Mouse (Mus musculus) WW6 (cell line): Measurements from ENCODE around the gene Prrg4.
"Not testable (repeated sequence)": the region's sequence is repeated elsewhere in the genome, so short reads cannot be mapped to it uniquely, and the experiment has no call there.

Experiments used
- DNase-seq: peaks from one replicate; pipeline ENCODE4 v3.0.0-alpha.2; 2013; ENCODE audit warnings: low read depth, low spot score

Gene Prrg4

GRCm38 (mm10) chr2:104849276-104849990, at the start of gene Prrg4:
Prrg4 (minus strand) TSS chr2:104849876.
- DNase-seq: peak; percentile 60

GRCm38 (mm10) chr2:104887882-104888566, 38.3 kb upstream of the Prrg4 start:
- no peak for DNase-seq

- DNase-seq: not testable (repeated sequence)
Observed at GRCm38 (mm10) chr2:104887331-104887730, 37.7 kb upstream of the Prrg4 start.

GRCm38 (mm10) chr2:104886109-104886508, 36.4 kb upstream of the Prrg4 start:
- no peak for DNase-seq

GRCm38 (mm10) chr2:104878794-104879193, 29.1 kb upstream of the Prrg4 start:
- no peak for DNase-seq

- DNase-seq: no peak
Observed at GRCm38 (mm10) chr2:104869101-104869500, 19.4 kb upstream of the Prrg4 start.

DNA sequence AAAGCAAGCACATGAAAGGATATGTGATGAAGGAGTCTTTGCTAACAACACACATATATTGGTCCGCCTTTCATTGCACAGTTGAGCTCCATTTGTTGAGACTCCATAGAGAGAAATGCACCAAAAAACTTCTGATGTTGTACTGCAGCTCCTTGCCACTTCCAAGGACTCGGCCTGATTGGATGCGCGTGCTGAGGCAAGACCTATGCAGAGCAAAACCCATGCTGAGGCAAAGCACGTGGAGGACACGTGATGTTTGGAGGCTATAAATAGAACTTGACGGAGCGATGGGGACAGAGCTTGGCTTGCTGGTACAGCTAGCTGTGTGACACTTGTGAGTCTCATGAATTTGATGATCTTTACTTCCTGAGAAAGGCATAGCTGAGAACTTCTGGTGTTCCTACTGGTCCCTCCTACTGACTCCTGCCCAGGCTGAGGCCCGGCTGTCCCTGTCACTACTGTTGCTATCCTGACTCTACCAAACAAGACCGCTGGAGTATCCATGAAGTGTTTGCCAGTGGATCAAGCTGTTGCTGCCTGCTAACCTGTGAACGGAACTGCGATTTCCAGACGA, 17.7 kb upstream of the Prrg4 start, which contains the start of gene Ccdc73:
Gene Ccdc73, plus strand, starts transcription at position 524 of the 574 bp plus-strand sequence.
- DNase-seq: no peak

DNA sequence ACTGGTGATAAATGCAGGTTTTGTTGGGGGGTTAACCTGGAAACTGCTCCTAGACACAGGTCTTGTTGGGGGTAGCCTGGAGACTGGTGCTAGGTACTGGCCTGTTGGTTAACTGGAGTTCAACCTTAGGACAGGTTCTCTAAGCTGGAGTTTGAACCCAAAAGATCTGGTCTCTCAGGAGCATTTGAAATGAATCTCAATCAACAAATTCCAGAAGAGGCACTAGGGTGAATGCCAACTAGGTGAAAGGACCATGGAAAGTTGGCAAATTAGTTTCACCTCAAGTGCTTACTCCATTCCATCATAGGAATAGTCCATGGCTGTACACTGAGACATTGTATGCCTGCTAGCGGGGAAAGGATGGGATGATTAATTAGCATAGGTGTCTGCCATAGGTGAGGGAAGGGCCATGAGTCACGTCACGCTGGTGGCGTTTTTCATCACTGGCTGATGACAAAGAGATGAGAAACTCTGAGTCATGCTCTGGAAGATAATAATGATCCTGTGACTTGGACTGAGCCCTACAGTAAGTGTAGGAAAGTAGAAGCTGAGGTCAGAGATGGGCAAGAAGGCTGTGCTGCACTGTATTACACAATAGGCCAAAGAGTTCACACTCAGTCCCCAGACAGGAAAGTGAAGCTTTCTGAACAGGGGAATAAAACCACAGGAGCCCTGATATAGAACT, 14.6 kb upstream of the Prrg4 start:
- DNase-seq: no peak

GRCm38 (mm10) chr2:104860426-104860825, 10.8 kb upstream of the Prrg4 start:
- DNase-seq: no peak

DNA sequence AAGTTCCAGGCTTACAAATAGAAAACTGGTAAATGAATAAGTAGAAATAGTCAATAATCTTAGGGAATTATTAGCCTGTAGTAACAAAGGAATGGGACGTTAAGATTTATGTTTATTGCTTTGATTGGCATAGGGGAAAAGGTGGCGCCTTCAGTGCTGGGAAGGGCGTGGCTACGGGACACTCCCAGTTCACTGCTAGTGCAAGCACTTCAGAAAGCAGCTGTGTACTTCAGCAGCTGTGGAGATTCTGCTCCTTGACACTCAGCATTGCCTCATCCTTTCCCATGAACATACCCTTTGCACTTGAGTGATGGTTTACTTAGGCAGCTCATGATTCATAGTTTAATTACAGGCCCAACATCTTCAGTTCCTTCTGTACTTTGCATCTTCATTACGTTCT, 9.4 kb upstream of the Prrg4 start:
- no peak for DNase-seq

GRCm38 (mm10) chr2:104858083-104858482, 8.4 kb upstream of the Prrg4 start:
- DNase-seq: not testable (repeated sequence)

DNA sequence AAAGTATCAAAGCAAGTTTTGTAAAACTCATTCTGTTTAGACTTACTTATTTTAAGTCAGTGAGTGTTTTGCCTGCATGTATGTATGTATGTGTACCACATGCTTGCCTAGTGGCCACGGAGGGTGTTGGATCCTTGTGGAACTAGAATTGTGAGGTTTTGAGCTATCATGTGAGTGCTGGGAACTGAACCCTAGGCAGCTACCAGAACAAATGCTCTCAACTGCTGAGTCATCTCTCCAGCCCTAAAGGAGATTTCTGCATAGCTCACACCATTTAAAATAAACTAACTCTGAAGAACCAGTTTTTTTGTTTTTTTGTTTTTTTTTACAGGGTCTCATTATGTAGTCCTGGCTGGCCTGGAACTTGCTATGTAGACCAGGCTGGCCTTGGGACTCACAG, 6.5 kb upstream of the Prrg4 start:
- DNase-seq: no peak

DNA sequence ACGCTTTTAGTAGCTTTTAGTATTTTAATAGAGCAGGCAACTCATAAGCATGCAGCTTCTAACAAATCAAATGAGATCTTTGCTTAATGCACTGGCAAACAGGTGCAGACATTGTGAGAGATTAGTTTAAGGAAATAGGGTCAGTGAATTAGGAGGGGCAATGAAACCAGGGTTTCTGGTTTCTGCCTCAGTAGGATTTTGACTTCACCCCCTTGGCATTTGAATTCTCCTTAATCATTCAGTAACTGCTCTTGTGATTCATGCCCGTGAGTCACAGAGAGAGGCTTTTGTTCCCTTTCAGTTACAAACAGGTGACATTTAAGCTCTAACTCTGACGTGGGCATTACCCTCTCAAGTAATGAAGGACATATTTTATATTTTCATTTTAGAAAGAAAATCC, 6.1 kb upstream of the Prrg4 start:
- DNase-seq: no peak

DNA sequence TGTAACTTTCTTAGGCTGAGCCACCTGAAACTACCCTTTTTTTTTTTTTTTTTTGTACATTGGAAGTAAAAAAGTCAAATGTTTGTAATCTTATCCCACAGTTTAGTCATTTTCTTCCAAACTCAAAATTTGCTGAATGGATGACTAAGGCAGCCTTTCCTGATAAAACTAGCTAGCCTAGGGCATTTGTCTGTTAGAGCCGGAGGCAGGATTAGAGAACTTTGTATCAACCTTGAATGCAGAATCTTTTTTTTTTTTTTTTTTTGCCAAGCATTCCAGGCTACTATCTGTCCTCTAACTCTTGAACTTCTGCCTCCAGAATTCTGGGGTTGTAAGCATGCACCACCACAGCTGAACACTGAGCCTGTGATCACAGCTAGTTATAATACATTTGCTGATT, 5.2 kb upstream of the Prrg4 start:
- DNase-seq: no peak

- DNase-seq: no peak
Observed at GRCm38 (mm10) chr2:104852546-104852945, 2.9 kb upstream of the Prrg4 start.

DNA sequence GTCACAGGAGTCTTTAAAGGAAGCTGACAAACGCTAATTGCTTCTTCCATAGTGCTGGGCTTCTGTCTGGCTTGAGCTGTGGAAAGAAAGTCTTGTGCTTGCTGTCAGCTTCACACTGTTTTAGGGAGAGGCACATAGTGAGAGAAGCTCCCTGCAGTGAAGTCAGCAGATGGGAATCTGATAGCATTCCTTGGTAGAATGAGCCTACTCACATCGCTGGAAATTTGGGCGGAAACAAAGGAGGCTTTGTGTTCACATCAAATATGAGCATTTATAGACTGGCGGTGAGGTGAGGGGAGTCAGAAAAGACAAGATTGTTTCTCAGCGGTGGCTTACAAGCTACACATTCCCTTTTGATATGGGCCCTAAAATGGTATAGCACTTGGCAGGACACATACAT, 2.0 kb upstream of the Prrg4 start:
- DNase-seq: no peak

GRCm38 (mm10) chr2:104849991-104850359, 299 bp upstream of the Prrg4 start:
- DNase-seq: no peak

DNA sequence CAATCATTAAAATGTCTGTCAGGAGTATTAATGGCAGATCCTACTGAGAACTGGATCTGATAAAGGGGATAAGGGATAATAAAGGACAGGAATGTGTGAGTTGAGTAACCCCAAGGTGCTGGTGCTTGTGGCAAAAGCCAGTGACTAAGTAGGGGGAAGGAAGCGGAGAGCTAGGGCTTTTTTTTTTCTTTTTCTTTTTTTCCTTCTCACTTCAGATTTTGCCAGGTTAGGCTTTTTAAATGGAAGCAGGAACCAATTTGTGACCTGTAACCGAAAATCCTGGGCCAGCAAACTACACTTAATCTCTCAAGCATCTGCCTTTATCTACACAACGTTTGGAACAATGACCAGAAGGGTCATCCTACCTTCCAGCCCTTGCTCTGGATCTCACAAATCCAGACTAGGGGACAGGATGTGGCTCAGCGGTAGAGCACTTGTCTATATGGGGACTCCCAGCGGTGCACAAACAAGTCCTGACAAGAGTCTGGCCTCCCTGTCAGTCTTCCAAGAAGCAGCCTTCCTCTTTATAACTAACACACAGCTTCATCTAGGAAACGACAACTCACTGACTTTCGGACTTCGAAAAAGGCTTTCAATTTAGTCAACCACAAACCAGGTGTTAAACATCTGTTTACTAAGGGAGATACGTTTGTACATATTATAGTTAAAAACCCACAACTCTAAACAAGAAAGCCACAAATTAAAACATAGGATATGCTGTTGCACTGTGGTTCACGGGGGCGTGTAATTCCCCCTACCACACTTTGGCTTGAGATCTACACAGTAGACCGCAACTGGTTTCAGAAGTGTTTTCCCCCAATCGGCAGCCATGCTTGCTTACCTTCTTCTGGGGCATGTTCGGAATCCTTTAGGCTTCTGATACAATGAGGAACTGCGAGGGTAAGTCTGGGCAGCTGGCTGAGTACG, 1.2 kb downstream of the Prrg4 start:
- no peak for DNase-seq

DNA sequence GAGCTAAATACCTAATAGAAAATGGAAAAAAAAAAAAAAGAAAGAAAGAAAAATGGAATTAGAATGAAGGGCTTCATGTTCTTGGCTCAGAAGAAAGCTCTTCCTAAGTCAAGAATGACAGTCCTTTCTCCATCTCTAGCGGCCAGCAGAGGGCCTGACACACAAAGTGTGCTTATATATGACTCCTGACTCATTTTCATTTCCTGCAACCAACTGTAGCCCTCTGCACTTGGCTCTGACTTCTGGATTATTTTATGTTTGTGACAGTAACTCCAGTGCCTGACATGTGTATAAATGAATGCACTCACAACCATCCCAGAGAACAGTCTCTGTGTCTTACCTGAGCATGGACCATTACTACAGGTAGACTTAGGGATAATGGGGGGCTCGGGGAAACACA, 2.0 kb downstream of the Prrg4 start:
- no peak for DNase-seq

GRCm38 (mm10) chr2:104846638-104847414, 2.9 kb downstream of the Prrg4 start:
- DNase-seq: no peak
